Mouse (Mus musculus) hindbrain, embryonic 15.5 days (tissue): ENCODE results near the gene Wdr44. TPM values are rescaled to one million over a fixed set of nuclear protein-coding genes. Genes with fewer than 3 reads are reported as not detected.
"Not testable (repeated sequence)": the region's sequence is repeated elsewhere in the genome, so short reads cannot be mapped to it uniquely, and the experiment has no call there.

Experiments
- ATAC-seq: fragments of 200-750 bp; cut with Nextera tagmentation; 2 replicates; pipeline ENCODE4 v1.8.0; 2017; ENCODE audit warnings: low read depth, moderate number of reproducible peaks, moderate TSS enrichment; ENCODE audit not compliant: low FRiP score
- H3K27ac ChIP-seq: fragments of 300-500 bp; sonication (generic); replicated peaks from 2 replicates; pipeline ENCODE4 v1.5.1; 2015; ENCODE audit warnings: mild to moderate bottlenecking, inconsistent platforms
- H3K27me3 ChIP-seq: fragments of 300-500 bp; sonication (generic); 2 replicates; pipeline ENCODE4 v1.6.1; 2015; ENCODE audit warnings: control low read depth, inconsistent platforms
- H3K36me3 ChIP-seq: fragments of 300-500 bp; sonication (generic); 2 replicates; pipeline ENCODE4 v1.6.1; 2015; ENCODE audit warnings: control low read depth, inconsistent platforms
- H3K4me1 ChIP-seq: fragments of 300-500 bp; sonication (generic); replicated peaks from 2 replicates; pipeline ENCODE4 v1.6.1; 2015; ENCODE audit warnings: control low read depth, inconsistent platforms
- H3K4me2 ChIP-seq: fragments of 300-500 bp; sonication (generic); 2 replicates; pipeline ENCODE4 v1.6.1; 2015; ENCODE audit warnings: moderate library complexity, mild to moderate bottlenecking, inconsistent platforms
- H3K4me3 ChIP-seq: fragments of 300-500 bp; sonication (generic); 2 replicates; pipeline ENCODE4 v1.5.1; 2015; ENCODE audit warnings: mild to moderate bottlenecking, inconsistent platforms
- H3K9ac ChIP-seq: fragments of 300-500 bp; sonication (generic); 2 replicates; pipeline ENCODE4 v1.6.1; 2015; ENCODE audit warnings: inconsistent platforms
- H3K9me3 ChIP-seq: fragments of 300-500 bp; sonication (generic); 2 replicates; pipeline ENCODE4 v1.6.1; 2016; ENCODE audit warnings: control low read depth, inconsistent platforms
- WGBS: fragments of 180-500 bp; shearing (Covaris S2); methylation state at CpG from one replicate; pipeline ENCODE4 v1.1.7; 2015; 5-methylcytosine and 5-hydroxymethylcytosine counted together
- polyA plus RNA-seq: library from polyadenylated mRNA; unstranded; fragments of >200 nt; fragmentation: Nextera tagmentation; extraction: Ambion mirVana; gene quantifications from 2 replicates; pipeline ENCODE4 v1.2.1, GENCODE M21; 2015

Gene Wdr44
- polyA plus RNA-seq, 1 experiment from 2014 or later, result 16.3 TPM

- Histone ChIP-seq H3K9me3 (no peaks in the 10 kb centered on the region), H3K27ac (no peak overlapping the region), H3K9ac (no peak overlapping the region), H3K4me3 (no peak overlapping the region), H3K36me3 (no peaks in the 10 kb centered on the region), H3K4me1 (0 out of 2 replicates have a peak, but pooled peaks cover 7% of the 10 kb centered on the region), H3K4me2 (no peak overlapping the region), H3K27me3 (no peaks in the 10 kb centered on the region)
- ATAC-seq, result no peak
- 100% methylated on average over 1 of the region's 1 CpGs for WGBS
Measured at GRCm38 (mm10) chrX:23699023-23699422, 6.2 kb downstream of the Wdr44 start.

GRCm38 (mm10) chrX:23717247-23717646 lies 24.4 kb downstream of the Wdr44 start:
- no peak overlapping the region for H3K4me3 ChIP-seq
- H3K9ac ChIP-seq, result no peak overlapping the region
- WGBS, result 92% methylated on average over 1 of the region's 1 CpGs
- no peak overlapping the region for H3K4me2 ChIP-seq
- no peak overlapping the region for H3K27ac ChIP-seq
- H3K36me3 ChIP-seq, result no peaks in the 10 kb centered on the region
- ATAC-seq, result no peak
- no peaks in the 10 kb centered on the region for H3K27me3 ChIP-seq
- no peaks in the 10 kb centered on the region for H3K4me1 ChIP-seq
- no peaks in the 10 kb centered on the region for H3K9me3 ChIP-seq

GRCm38 (mm10) chrX:23727463-23727862 lies 34.6 kb downstream of the Wdr44 start:
- WGBS, result 76% methylated on average over 1 of the region's 1 CpGs
- Histone ChIP-seq H3K9ac (no peak overlapping the region), H3K27ac (no peak overlapping the region), H3K4me2 (no peak overlapping the region), H3K9me3 (no peaks in the 10 kb centered on the region), H3K36me3 (no peaks in the 10 kb centered on the region), H3K4me1 (no peaks in the 10 kb centered on the region), H3K4me3 (no peak overlapping the region), H3K27me3 (no peaks in the 10 kb centered on the region)
- ATAC-seq, result no peak

- H3K36me3 ChIP-seq, result no peaks in the 10 kb centered on the region
- no peak overlapping the region for H3K9ac ChIP-seq
- 71% methylated on average over 1 of the region's 1 CpGs for whole genome bisulfite sequencing
Measured at GRCm38 (mm10) chrX:23754671-23755070, 61.8 kb downstream of the Wdr44 start.

GRCm38 (mm10) chrX:23767849-23768248 lies 75.0 kb downstream of the Wdr44 start:
- H3K4me2 ChIP-seq, result no peak overlapping the region
- H3K9ac ChIP-seq, result no peak overlapping the region
- H3K4me3 ChIP-seq, result no peak overlapping the region
- H3K4me1 ChIP-seq, result no peaks in the 10 kb centered on the region
- H3K36me3 ChIP-seq, result no peaks in the 10 kb centered on the region
- H3K27me3 ChIP-seq, result no peaks in the 10 kb centered on the region
- ATAC-seq, result no peak
- no peak overlapping the region for H3K27ac ChIP-seq
- 77% methylated on average over 1 of the region's 1 CpGs for WGBS
- H3K9me3 ChIP-seq, result no peaks in the 10 kb centered on the region

More at GRCm38 (mm10) chrX:23754671-23755070, 61.8 kb downstream of the Wdr44 start:
- no peaks in the 10 kb centered on the region for H3K27me3 ChIP-seq
- H3K4me2 ChIP-seq, result no peak overlapping the region
- H3K4me3 ChIP-seq, result no peak overlapping the region
- ATAC-seq, result no peak
- H3K27ac ChIP-seq, result no peak overlapping the region
- no peaks in the 10 kb centered on the region for H3K9me3 ChIP-seq
- H3K4me1 ChIP-seq, result no peaks in the 10 kb centered on the region

- Histone ChIP-seq H3K4me1 (no peaks in the 10 kb centered on the region), H3K9me3 (no peaks in the 10 kb centered on the region), H3K4me3 (no peak overlapping the region), H3K27ac (no peak overlapping the region), H3K4me2 (no peak overlapping the region), H3K9ac (no peak overlapping the region), H3K36me3 (no peaks in the 10 kb centered on the region), H3K27me3 (no peaks in the 10 kb centered on the region)
- no peak for ATAC-seq
- WGBS, result 88% methylated on average over 3 of the region's 3 CpGs
Measured at GRCm38 (mm10) chrX:23807125-23807524, 114.3 kb downstream of the Wdr44 start.

GRCm38 (mm10) chrX:23810365-23810764 lies 117.5 kb downstream of the Wdr44 start:
- Histone ChIP-seq H3K4me2 (no peak overlapping the region), H3K4me3 (no peak overlapping the region), H3K4me1 (no peaks in the 10 kb centered on the region), H3K27me3 (no peaks in the 10 kb centered on the region), H3K36me3 (no peaks in the 10 kb centered on the region), H3K9ac (no peak overlapping the region), H3K27ac (no peak overlapping the region), H3K9me3 (no peaks in the 10 kb centered on the region)
- no peak for ATAC-seq
- 82% methylated on average over 2 of the region's 2 CpGs for WGBS

GRCm38 (mm10) chrX:23813287-23813686 lies 120.4 kb downstream of the Wdr44 start:
- not testable (repeated sequence) for H3K9ac ChIP-seq, H3K4me1 ChIP-seq, H3K36me3 ChIP-seq, ATAC-seq, H3K4me2 ChIP-seq, H3K27ac ChIP-seq, H3K27me3 ChIP-seq, H3K9me3 ChIP-seq, H3K4me3 ChIP-seq
- WGBS, result 87% methylated on average over 1 of the region's 1 CpGs

GRCm38 (mm10) chrX:23822885-23823284 lies 130.0 kb downstream of the Wdr44 start:
- not testable (repeated sequence) for H3K9ac ChIP-seq, H3K36me3 ChIP-seq, H3K27ac ChIP-seq, H3K4me3 ChIP-seq, H3K27me3 ChIP-seq, H3K9me3 ChIP-seq, ATAC-seq, H3K4me1 ChIP-seq, H3K4me2 ChIP-seq
- 92% methylated on average over 6 of the region's 6 CpGs for WGBS

- 0 out of 2 replicates have a peak overlapping the region, but pooled peaks have one; percentile 4 for H3K4me2 ChIP-seq
- H3K4me1 ChIP-seq, result no peaks in the 10 kb centered on the region
- H3K27ac ChIP-seq, result no peak overlapping the region
- no peaks in the 10 kb centered on the region for H3K36me3 ChIP-seq
- no peaks in the 10 kb centered on the region for H3K9me3 ChIP-seq
- no peak overlapping the region for H3K9ac ChIP-seq
- 66% methylated on average over 17 of the region's 19 CpGs for WGBS
- H3K27me3 ChIP-seq, result no peaks in the 10 kb centered on the region
- no peak overlapping the region for H3K4me3 ChIP-seq
- no peak for ATAC-seq
Measured at GRCm38 (mm10) chrX:23823398-23824023, 130.7 kb downstream of the Wdr44 start.

GRCm38 (mm10) chrX:23833784-23834183 lies 140.9 kb downstream of the Wdr44 start:
- not testable (repeated sequence) for ATAC-seq, H3K9me3 ChIP-seq, H3K27ac ChIP-seq, H3K4me2 ChIP-seq, H3K36me3 ChIP-seq, H3K4me3 ChIP-seq, H3K27me3 ChIP-seq, H3K4me1 ChIP-seq, H3K9ac ChIP-seq
- 95% methylated on average over 11 of the region's 11 CpGs for WGBS

- no peak overlapping the region for H3K9ac ChIP-seq
Measured at GRCm38 (mm10) chrX:23840921-23841320, 148.1 kb downstream of the Wdr44 start.

More at GRCm38 (mm10) chrX:23840921-23841320, 148.1 kb downstream of the Wdr44 start:
- H3K4me1 ChIP-seq, result no peaks in the 10 kb centered on the region
- H3K27me3 ChIP-seq, result no peaks in the 10 kb centered on the region
- no peak overlapping the region for H3K4me2 ChIP-seq
- H3K4me3 ChIP-seq, result no peak overlapping the region
- no peaks in the 10 kb centered on the region for H3K36me3 ChIP-seq
- H3K27ac ChIP-seq, result no peak overlapping the region
- WGBS, result 86% methylated on average over 1 of the region's 1 CpGs
- no peak for ATAC-seq
- no peaks in the 10 kb centered on the region for H3K9me3 ChIP-seq
